Mouse (Mus musculus) kidney, postnatal 0 days (tissue): ENCODE data around the gene Col6a3. TPM values are rescaled to one million over a fixed set of nuclear protein-coding genes. Genes with fewer than 3 reads are reported as not detected.

ENCODE experiments used
- ATAC-seq: fragments of 200-750 bp; cut with Nextera tagmentation; replicated peaks from 2 replicates; pipeline ENCODE4 v1.8.0; 2017; ENCODE audit warnings: low read depth, moderate number of reproducible peaks, moderate TSS enrichment, moderate library complexity; ENCODE audit not compliant: low FRiP score
- DNase-seq: peaks from one replicate; pipeline ENCODE4 v3.0.0-alpha.2; 2016; ENCODE audit warnings: low spot score
- H3K27ac ChIP-seq: fragments of 300-500 bp; sonication (generic); 2 replicates; pipeline ENCODE4 v1.5.1; 2014; ENCODE audit warnings: mild to moderate bottlenecking
- H3K27me3 ChIP-seq: fragments of 300-500 bp; sonication (generic); 2 replicates; pipeline ENCODE4 v1.6.1; 2014; ENCODE audit warnings: low read length, mixed read lengths; ENCODE audit not compliant: insufficient read depth
- H3K36me3 ChIP-seq: fragments of 300-500 bp; sonication (generic); 2 replicates; pipeline ENCODE4 v1.6.1; 2014; ENCODE audit warnings: low read length, mixed read lengths; ENCODE audit not compliant: insufficient read depth
- H3K4me1 ChIP-seq: fragments of 300-500 bp; sonication (generic); replicated peaks from 2 replicates; pipeline ENCODE4 v1.6.1; 2014; ENCODE audit warnings: antibody characterized with exemption, low read length, mixed read lengths; ENCODE audit not compliant: insufficient read depth
- H3K4me2 ChIP-seq: fragments of 300-500 bp; sonication (generic); 2 replicates; pipeline ENCODE4 v1.6.1; 2014; ENCODE audit warnings: mild to moderate bottlenecking, low read length, moderate library complexity, mixed read lengths
- H3K4me3 ChIP-seq: fragments of 300-500 bp; sonication (generic); replicated peaks from 2 replicates; pipeline ENCODE4 v1.5.1; 2014; ENCODE audit warnings: low read depth, low read length
- H3K9ac ChIP-seq: fragments of 300-500 bp; sonication (generic); 2 replicates; pipeline ENCODE4 v1.6.1; 2014; ENCODE audit warnings: low read depth, low read length
- H3K9me3 ChIP-seq: fragments of 300-500 bp; sonication (generic); replicated peaks from 2 replicates; pipeline ENCODE4 v1.6.1; 2016; ENCODE audit warnings: low read length, inconsistent platforms, mixed read lengths
- CTCF ChIP-seq: IDR thresholded peaks from 2 replicates; pipeline ENCODE4 v1.5.1; 2016; ENCODE audit warnings: antibody characterized with exemption, low read depth, mild to moderate bottlenecking, moderate library complexity
- WGBS: fragments of 180-500 bp; shearing (Covaris S2); extraction: QIAGEN DNeasy Blood & Tissue Kit; methylation state at CpG from one replicate; pipeline ENCODE4 v1.1.7; 2014; 5-methylcytosine and 5-hydroxymethylcytosine counted together
- polyA plus RNA-seq: library from polyadenylated mRNA; unstranded; fragments of >200 nt; fragmentation: Nextera tagmentation; extraction: Ambion mirVana; gene quantifications from 2 replicates; pipeline ENCODE4 v1.2.1, GENCODE M21; 2015

The Col6a3 gene
- polyA plus RNA-seq, 1 experiment from 2014 or later = 19.9 TPM

GRCm38 (mm10) chr1:90723325-90723724 lies 120.4 kb downstream of the Col6a3 start:
- no peak for ATAC-seq
- no peaks in the 10 kb centered on the region for H3K36me3 ChIP-seq
- no peak overlapping the region for H3K4me2 ChIP-seq
- H3K9ac ChIP-seq = no peak overlapping the region
- TF ChIP-seq CTCF = no peak
- DNase-seq = no peak
- H3K27me3 ChIP-seq = no peaks in the 10 kb centered on the region
- H3K4me1 ChIP-seq = no peaks in the 10 kb centered on the region
- H3K4me3 ChIP-seq = no peak overlapping the region
- no peaks in the 10 kb centered on the region for H3K9me3 ChIP-seq
- H3K27ac ChIP-seq = no peak overlapping the region

DNA sequence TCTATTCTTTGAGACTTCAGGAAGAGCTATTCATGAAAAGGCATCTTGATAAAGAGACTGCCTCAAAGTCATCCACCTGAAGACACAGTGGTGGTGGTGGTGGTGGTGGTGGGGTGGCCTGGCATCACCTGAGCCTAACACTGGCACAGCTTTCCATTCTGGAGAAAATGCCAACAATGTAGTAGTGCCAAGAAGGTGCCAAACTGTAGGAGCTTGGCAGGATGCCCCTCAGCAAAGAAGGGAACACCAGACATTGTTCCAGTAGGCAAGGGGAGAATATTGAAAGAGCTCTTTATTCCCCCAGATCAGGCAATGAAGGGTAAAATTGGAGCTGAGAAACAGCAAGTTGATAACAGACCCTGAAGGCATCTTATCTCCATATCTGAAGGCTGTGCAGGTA lies 121.8 kb downstream of the Col6a3 start:
- Histone ChIP-seq H3K9me3 (no peaks in the 10 kb centered on the region), H3K27me3 (no peaks in the 10 kb centered on the region), H3K27ac (no peak overlapping the region), H3K9ac (no peak overlapping the region), H3K4me2 (no peak overlapping the region), H3K4me1 (no peaks in the 10 kb centered on the region), H3K36me3 (no peaks in the 10 kb centered on the region), H3K4me3 (no peak overlapping the region)
- ATAC-seq (no peak), DNase-seq (no peak)
- TF ChIP-seq CTCF = no peak

GRCm38 (mm10) chr1:90720610-90721241 lies 123.0 kb downstream of the Col6a3 start:
- no peaks in the 10 kb centered on the region for H3K36me3 ChIP-seq
- no peaks in the 10 kb centered on the region for H3K27me3 ChIP-seq
- H3K4me1 ChIP-seq = no peaks in the 10 kb centered on the region
- 28% methylated on average over 7 of the region's 7 CpGs for WGBS
- H3K4me2 ChIP-seq = no peak overlapping the region
- no peak overlapping the region for H3K4me3 ChIP-seq
- no peaks in the 10 kb centered on the region for H3K9me3 ChIP-seq
- no peak for TF ChIP-seq CTCF
- no peak for ATAC-seq
- peak; percentile 42 for DNase-seq
- H3K27ac ChIP-seq = no peak overlapping the region
- H3K9ac ChIP-seq = no peak overlapping the region

GRCm38 (mm10) chr1:90718826-90719550 lies 124.8 kb downstream of the Col6a3 start:
- no peaks in the 10 kb centered on the region for H3K9me3 ChIP-seq
- 63% methylated on average over 6 of the region's 6 CpGs for WGBS
- H3K4me1 ChIP-seq = no peaks in the 10 kb centered on the region
- no peak overlapping the region for H3K9ac ChIP-seq
- H3K36me3 ChIP-seq = no peaks in the 10 kb centered on the region
- no peak for TF ChIP-seq CTCF
- no peak overlapping the region for H3K4me3 ChIP-seq
- DNase-seq (peak; percentile 73), ATAC-seq (no peak; the same call in 1 of the 2 replicates)
- 0 out of 2 replicates have a peak overlapping the region, but pooled peaks have one; percentile 54 for H3K27ac ChIP-seq
- H3K4me2 ChIP-seq = no peak overlapping the region
- no peaks in the 10 kb centered on the region for H3K27me3 ChIP-seq

DNA sequence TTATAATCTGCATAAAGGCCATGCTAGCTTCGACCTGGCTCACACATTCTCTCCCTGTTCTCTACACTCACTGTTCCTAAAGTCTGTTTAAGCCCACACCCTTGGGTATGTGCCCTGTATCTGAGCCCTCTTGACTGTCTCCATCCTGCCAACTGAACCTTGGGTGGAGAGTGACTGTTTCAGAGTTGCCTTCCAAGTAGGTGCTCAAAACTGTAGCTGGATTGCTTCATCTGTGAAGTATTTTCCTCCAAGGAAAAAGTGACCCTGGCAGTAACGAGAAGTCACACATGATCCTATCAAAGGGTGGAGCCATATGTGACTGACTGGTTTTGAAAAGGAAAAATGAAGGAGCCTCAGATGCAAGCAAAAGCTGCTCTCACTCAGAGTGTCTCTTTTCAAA lies 127.5 kb downstream of the Col6a3 start:
- no peak for ATAC-seq
- no peaks in the 10 kb centered on the region for H3K27me3 ChIP-seq
- H3K4me3 ChIP-seq = no peak overlapping the region
- no peaks in the 10 kb centered on the region for H3K9me3 ChIP-seq
- WGBS = 62% methylated on average over 2 of the region's 2 CpGs
- H3K27ac ChIP-seq = no peak overlapping the region
- H3K4me1 ChIP-seq = no peaks in the 10 kb centered on the region
- H3K9ac ChIP-seq = no peak overlapping the region
- H3K4me2 ChIP-seq = no peak overlapping the region
- no peaks in the 10 kb centered on the region for H3K36me3 ChIP-seq
- no peak for TF ChIP-seq CTCF
- DNase-seq = no peak

Other genes starting within 250 kb of the Col6a3 start
- gene Cops8, start 241.0 kb downstream of the Col6a3 start, polyA plus RNA-seq = 105 and 114 TPM in 2 replicates
- gene Mlph, start 71.1 kb upstream of the Col6a3 start, polyA plus RNA-seq = 0.34 and 0.93 TPM in 2 replicates
- not detected in 2 replicates for gene Prlh, start 109.1 kb upstream of the Col6a3 start, polyA plus RNA-seq
- 21.3 and 23.3 TPM in 2 replicates for gene Rab17, start 125.7 kb upstream of the Col6a3 start, polyA plus RNA-seq
- gene Lrrfip1, start 154.8 kb upstream of the Col6a3 start, polyA plus RNA-seq = 46.3 and 56.9 TPM in 2 replicates